Mouse (Mus musculus): ENCODE data around the gene A930033H14Rik. TPM values are rescaled to one million over a fixed set of nuclear protein-coding genes. Genes with fewer than 3 reads are reported as not detected.

The A930033H14Rik gene
- polyA plus RNA-seq, 1 experiment from 2014 or later, result 0.90 TPM

GRCm38 (mm10) chr10:69165847-69166246 lies 47.1 kb downstream of the A930033H14Rik start:
- Histone ChIP-seq H3K4me3 (ENCODE audit: low read depth, low read length) (no peak overlapping the region), H3K9ac (replicated peaks; ENCODE audit: low read depth) (no peak overlapping the region), H3K27me3 (replicated peaks; ENCODE audit: insufficient read depth, low read length) (no peaks in the 10 kb centered on the region), H3K4me2 (replicated peaks; ENCODE audit: low read depth, low read length) (no peak overlapping the region), H3K27ac (ENCODE audit: low read length) (no peak overlapping the region), H3K4me1 (ENCODE audit: insufficient read depth, low read depth, low read length) (no peaks in the 10 kb centered on the region), H3K9me3 (ENCODE audit: low read length) (no peaks in the 10 kb centered on the region), H3K36me3 (ENCODE audit: insufficient read depth, low read length) (no peaks in the 10 kb centered on the region)
- no peak for TF ChIP-seq EP300 (IDR thresholded peaks at IDR 0.05)
- TF ChIP-seq CTCF (IDR thresholded peaks at IDR 0.05), result no peak
- DNase-seq (ENCODE audit: low spot score) (peak; percentile 68), ATAC-seq (no peak)
- WGBS, result 54% methylated on average over 3 of the region's 3 CpGs

DNA sequence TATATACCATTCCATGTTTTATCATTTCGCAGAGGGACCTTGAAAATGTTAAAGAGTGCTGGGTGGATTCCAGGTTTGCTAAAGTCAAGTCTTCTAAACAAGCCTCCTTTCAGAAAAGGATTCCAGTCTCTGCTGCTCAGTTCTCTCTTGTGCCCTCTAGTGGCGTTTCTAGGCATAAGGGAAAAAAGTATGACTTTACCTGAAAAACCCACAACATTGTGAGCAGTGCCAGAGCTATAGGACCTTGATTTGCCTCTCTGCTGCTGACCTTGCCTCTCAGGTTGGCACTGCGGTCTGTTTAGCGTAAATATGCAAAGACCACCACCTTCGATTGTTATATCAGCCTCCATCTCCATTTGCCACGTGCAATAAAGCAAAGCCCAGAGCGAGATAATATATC lies 47.8 kb downstream of the A930033H14Rik start:
- no peaks in the 10 kb centered on the region for H3K9me3 ChIP-seq (ENCODE audit: low read length)
- no peak overlapping the region for H3K9ac ChIP-seq (replicated peaks; ENCODE audit: low read depth)
- ATAC-seq (no peak), DNase-seq (ENCODE audit: low spot score) (peak; percentile 64)
- H3K4me2 ChIP-seq (replicated peaks; ENCODE audit: low read depth, low read length), result no peak overlapping the region
- 61% methylated on average over 7 of the region's 7 CpGs for WGBS
- H3K4me3 ChIP-seq (ENCODE audit: low read depth, low read length), result no peak overlapping the region
- no peaks in the 10 kb centered on the region for H3K36me3 ChIP-seq (ENCODE audit: insufficient read depth, low read length)
- H3K27ac ChIP-seq (ENCODE audit: low read length), result no peak overlapping the region
- no peaks in the 10 kb centered on the region for H3K4me1 ChIP-seq (ENCODE audit: insufficient read depth, low read depth, low read length)
- no peaks in the 10 kb centered on the region for H3K27me3 ChIP-seq (replicated peaks; ENCODE audit: insufficient read depth, low read length)
- TF ChIP-seq EP300 (IDR thresholded peaks at IDR 0.05), result no peak
- TF ChIP-seq CTCF (IDR thresholded peaks at IDR 0.05), result peak; percentile 77

DNA sequence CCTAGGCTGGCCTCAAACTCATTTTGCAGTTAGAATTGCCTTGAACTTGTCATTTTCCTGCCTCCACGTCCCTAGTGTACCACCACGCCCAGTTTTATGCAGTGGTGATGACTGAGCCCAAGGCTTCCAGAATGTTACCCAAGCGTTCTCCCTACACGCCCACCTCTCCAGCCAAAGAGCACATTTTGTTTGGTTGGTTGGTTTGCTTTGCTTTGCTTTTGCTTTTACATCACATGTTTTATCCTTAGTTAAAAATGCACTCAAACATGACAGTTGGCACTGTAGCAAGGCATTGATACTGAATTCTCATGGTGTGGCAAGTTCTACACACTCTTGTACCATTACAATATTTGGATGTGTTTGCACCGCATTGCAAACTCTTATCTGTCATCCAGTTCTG lies 49.7 kb downstream of the A930033H14Rik start:
- ATAC-seq, result no peak

GRCm38 (mm10) chr10:69162577-69162976 lies 50.3 kb downstream of the A930033H14Rik start:
- no peak overlapping the region for H3K27ac ChIP-seq (ENCODE audit: low read length)
- H3K9ac ChIP-seq (replicated peaks; ENCODE audit: low read depth), result no peak overlapping the region
- H3K9me3 ChIP-seq (ENCODE audit: low read length), result no peaks in the 10 kb centered on the region
- no peaks in the 10 kb centered on the region for H3K4me1 ChIP-seq (ENCODE audit: insufficient read depth, low read depth, low read length)
- ATAC-seq (no peak), DNase-seq (ENCODE audit: low spot score) (no peak)
- no peak overlapping the region for H3K4me2 ChIP-seq (replicated peaks; ENCODE audit: low read depth, low read length)
- WGBS, result 57% methylated on average over 5 of the region's 5 CpGs
- no peaks in the 10 kb centered on the region for H3K36me3 ChIP-seq (ENCODE audit: insufficient read depth, low read length)
- no peak for TF ChIP-seq CTCF (IDR thresholded peaks at IDR 0.05)
- no peak for TF ChIP-seq EP300 (IDR thresholded peaks at IDR 0.05)
- H3K27me3 ChIP-seq (replicated peaks; ENCODE audit: insufficient read depth, low read length), result no peaks in the 10 kb centered on the region
- H3K4me3 ChIP-seq (ENCODE audit: low read depth, low read length), result no peak overlapping the region

More for the DNA sequence above, 49.7 kb downstream of the A930033H14Rik start:
- TF ChIP-seq EP300 (IDR thresholded peaks at IDR 0.05) (no peak), CTCF (IDR thresholded peaks at IDR 0.05) (no peak)
- H3K4me1 ChIP-seq (ENCODE audit: insufficient read depth, low read depth, low read length), result no peaks in the 10 kb centered on the region
- H3K9ac ChIP-seq (replicated peaks; ENCODE audit: low read depth), result no peak overlapping the region
- H3K9me3 ChIP-seq (ENCODE audit: low read length), result no peaks in the 10 kb centered on the region
- no peak overlapping the region for H3K4me2 ChIP-seq (replicated peaks; ENCODE audit: low read depth, low read length)
- no peak overlapping the region for H3K4me3 ChIP-seq (ENCODE audit: low read depth, low read length)
- no peaks in the 10 kb centered on the region for H3K36me3 ChIP-seq (ENCODE audit: insufficient read depth, low read length)
- H3K27me3 ChIP-seq (replicated peaks; ENCODE audit: insufficient read depth, low read length), result no peaks in the 10 kb centered on the region
- H3K27ac ChIP-seq (ENCODE audit: low read length), result no peak overlapping the region
- DNase-seq (ENCODE audit: low spot score), result no peak
- 82% methylated on average over 5 of the region's 5 CpGs for WGBS

GRCm38 (mm10) chr10:69161503-69161902 lies 51.4 kb downstream of the A930033H14Rik start:
- no peaks in the 10 kb centered on the region for H3K27me3 ChIP-seq (replicated peaks; ENCODE audit: insufficient read depth, low read length)
- no peak overlapping the region for H3K4me2 ChIP-seq (replicated peaks; ENCODE audit: low read depth, low read length)
- H3K9me3 ChIP-seq (ENCODE audit: low read length), result no peaks in the 10 kb centered on the region
- DNase-seq (ENCODE audit: low spot score), result no peak
- H3K36me3 ChIP-seq (ENCODE audit: insufficient read depth, low read length), result no peaks in the 10 kb centered on the region
- WGBS, result 82% methylated on average over 3 of the region's 3 CpGs
- H3K4me1 ChIP-seq (ENCODE audit: insufficient read depth, low read depth, low read length), result no peaks in the 10 kb centered on the region
- TF ChIP-seq EP300 (IDR thresholded peaks at IDR 0.05) (no peak), CTCF (IDR thresholded peaks at IDR 0.05) (no peak)
- no peak overlapping the region for H3K27ac ChIP-seq (ENCODE audit: low read length)
- no peak overlapping the region for H3K9ac ChIP-seq (replicated peaks; ENCODE audit: low read depth)
- H3K4me3 ChIP-seq (ENCODE audit: low read depth, low read length), result no peak overlapping the region
- no peak for ATAC-seq

GRCm38 (mm10) chr10:69160877-69161276 lies 52.0 kb downstream of the A930033H14Rik start:
- ATAC-seq, result no peak
- H3K36me3 ChIP-seq (ENCODE audit: insufficient read depth, low read length), result no peaks in the 10 kb centered on the region
- 83% methylated on average over 2 of the region's 2 CpGs for WGBS
- no peak overlapping the region for H3K9ac ChIP-seq (replicated peaks; ENCODE audit: low read depth)
- H3K4me3 ChIP-seq (ENCODE audit: low read depth, low read length), result no peak overlapping the region
- no peaks in the 10 kb centered on the region for H3K4me1 ChIP-seq (ENCODE audit: insufficient read depth, low read depth, low read length)
- H3K4me2 ChIP-seq (replicated peaks; ENCODE audit: low read depth, low read length), result no peak overlapping the region
- no peaks in the 10 kb centered on the region for H3K27me3 ChIP-seq (replicated peaks; ENCODE audit: insufficient read depth, low read length)
- TF ChIP-seq CTCF (IDR thresholded peaks at IDR 0.05) (no peak), EP300 (IDR thresholded peaks at IDR 0.05) (no peak)
- no peak overlapping the region for H3K27ac ChIP-seq (ENCODE audit: low read length)
- no peak for DNase-seq (ENCODE audit: low spot score)
- no peaks in the 10 kb centered on the region for H3K9me3 ChIP-seq (ENCODE audit: low read length)

Other genes starting within 250 kb of the A930033H14Rik start
- gene Rhobtb1, start 61.7 kb downstream of the A930033H14Rik start, polyA plus RNA-seq (2015; fragmentation: Nextera tagmentation; extraction: Ambion mirVana), result 12.7 and 15.2 TPM in 2 replicates
- 46.4 and 46.5 TPM in 2 replicates for gene Cdk1, start 139.8 kb upstream of the A930033H14Rik start, polyA plus RNA-seq (2015; fragmentation: Nextera tagmentation; extraction: Ambion mirVana)
- 24.5 and 31.5 TPM in 2 replicates for gene Ank3, start 185.7 kb upstream of the A930033H14Rik start, polyA plus RNA-seq (2015; fragmentation: Nextera tagmentation; extraction: Ambion mirVana)